In the genomic region with DNA sequence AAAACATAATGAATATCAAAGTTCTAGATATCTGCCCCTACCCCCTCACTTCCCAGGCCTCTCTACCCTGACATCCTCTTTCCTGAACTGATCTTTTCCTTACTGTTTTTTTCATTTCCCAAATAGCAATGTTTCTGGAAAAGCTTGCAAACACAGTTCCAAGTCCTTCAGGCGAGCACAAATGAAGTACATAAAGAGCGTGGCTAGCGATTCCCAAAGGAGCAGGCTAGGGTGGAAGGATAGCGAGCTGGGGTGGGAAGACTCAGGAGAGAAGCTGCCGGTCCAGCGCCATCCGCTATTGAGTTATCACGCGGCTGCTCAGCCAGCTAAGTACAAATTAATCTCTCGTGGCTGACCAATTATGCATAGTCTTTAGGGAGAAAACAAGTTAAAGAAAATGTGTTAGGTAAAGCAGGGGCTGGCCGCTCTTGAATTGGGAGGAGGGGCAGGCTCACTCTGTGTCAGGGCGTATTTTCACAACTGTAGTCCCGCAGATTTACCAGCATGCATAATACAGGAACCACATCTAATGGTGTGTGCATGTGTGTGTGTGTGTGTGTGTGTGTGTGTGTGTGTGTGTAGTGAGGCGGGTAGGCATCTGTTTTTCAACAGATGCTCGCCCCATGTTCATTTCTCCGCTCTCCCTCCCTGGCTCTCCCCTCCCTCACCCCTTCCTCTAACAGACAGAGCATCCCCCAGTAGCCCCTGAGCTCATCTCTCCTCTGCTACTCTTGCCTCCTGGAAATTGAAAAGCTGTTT, we compare ENCODE assay signal across 11 mouse cellular contexts.
DNase-seq lines count a peak whose midpoint lies in the region; ATAC-seq and TF ChIP-seq lines count a peak whose summit lies in the region.
"Had no signal": no experiment of that assay in that cellular context is flagged by ENCODE, and none has a peak within 500 bp of the region (broad histone marks: within the 10 kb centered on the region; RNA-seq: fewer than 3 reads in every experiment).

No protein-coding gene starts in this region.

- no peak overlapping the region for H3K27ac ChIP-seq in hindbrain, embryonic 12.5 days
- peak overlapping the region; percentile 28; the same call in 1 of the 2 replicates for H3K27ac ChIP-seq in neural tube, embryonic 13.5 days (replicated peaks)
- H3K27ac ChIP-seq in stomach, postnatal 0 days (replicated peaks) = no peak overlapping the region
- no peak overlapping the region for H3K27ac ChIP-seq in thymus, adult 2 months (ENCODE audit: control insufficient read depth, insufficient read depth, low read length)
- H3K27ac ChIP-seq: liver, embryonic 14.5 days had no signal

- no peaks in the 10 kb centered on the region for H3K9me3 ChIP-seq in hindbrain, embryonic 12.5 days (replicated peaks)
- no peaks in the 10 kb centered on the region for H3K9me3 ChIP-seq in neural tube, embryonic 13.5 days
- H3K9me3 ChIP-seq in stomach, postnatal 0 days (ENCODE audit: control insufficient read depth, low read length) = no peaks in the 10 kb centered on the region

- no peak overlapping the region for H3K4me2 ChIP-seq in hindbrain, embryonic 12.5 days (replicated peaks)
- H3K4me2 ChIP-seq in neural tube, embryonic 13.5 days = peak overlapping the region; percentile 36
- H3K4me2 ChIP-seq in stomach, postnatal 0 days (replicated peaks; ENCODE audit: low read depth) = no peak overlapping the region

- no peaks in the 10 kb centered on the region for H3K36me3 ChIP-seq in hindbrain, embryonic 12.5 days
- H3K36me3 ChIP-seq in neural tube, embryonic 13.5 days = no peaks in the 10 kb centered on the region
- no peaks in the 10 kb centered on the region for H3K36me3 ChIP-seq in stomach, postnatal 0 days (ENCODE audit: control insufficient read depth, insufficient read depth, low read length)
- H3K36me3 ChIP-seq in thymus, adult 2 months (ENCODE audit: control insufficient read depth, insufficient read depth, low read length) = no peaks in the 10 kb centered on the region

- no peak for ATAC-seq in cerebellum, adult (ENCODE audit: insufficient number of reproducible peaks, low FRiP score, low TSS enrichment)
- peak; percentile 54; the same call in 1 of the 2 replicates for ATAC-seq in hindbrain, embryonic 12.5 days (ENCODE audit: low FRiP score)
- ATAC-seq in neural tube, embryonic 13.5 days (ENCODE audit: low read depth) = peak; percentile 73
- ATAC-seq in stomach, postnatal 0 days (ENCODE audit: low FRiP score, low TSS enrichment) = no peak
- ATAC-seq: activated CD4-positive, CD25-positive, alpha-beta regulatory T cell, adult 4 months had no signal

- peaks cover 17% of the 10 kb centered on the region for H3K4me1 ChIP-seq in hindbrain, embryonic 12.5 days
- peaks cover 37% of the 10 kb centered on the region for H3K4me1 ChIP-seq in neural tube, embryonic 13.5 days (replicated peaks)
- H3K4me1 ChIP-seq in stomach, postnatal 0 days (replicated peaks; ENCODE audit: control insufficient read depth, insufficient read depth) = no peaks in the 10 kb centered on the region
- H3K4me1 ChIP-seq in thymus, adult 2 months (replicated peaks; ENCODE audit: control insufficient read depth, insufficient read depth, low read length) = no peaks in the 10 kb centered on the region

- no peaks in the 10 kb centered on the region for H3K27me3 ChIP-seq in hindbrain, embryonic 12.5 days
- no peaks in the 10 kb centered on the region for H3K27me3 ChIP-seq in neural tube, embryonic 13.5 days
- no peaks in the 10 kb centered on the region for H3K27me3 ChIP-seq in stomach, postnatal 0 days (ENCODE audit: control insufficient read depth, insufficient read depth, low read length)
- no peaks in the 10 kb centered on the region for H3K27me3 ChIP-seq in thymus, adult 2 months (ENCODE audit: control insufficient read depth, insufficient read depth, low read length)

- H3K4me3 ChIP-seq in hindbrain, embryonic 12.5 days = no peak overlapping the region
- no peak overlapping the region for H3K4me3 ChIP-seq in neural tube, embryonic 13.5 days
- no peak overlapping the region for H3K4me3 ChIP-seq in stomach, postnatal 0 days (ENCODE audit: low read depth, low read length)
- H3K4me3 ChIP-seq in thymus, adult 2 months (ENCODE audit: control insufficient read depth, insufficient read depth, low read length) = no peak overlapping the region

- 59% methylated on average over 15 of the region's 16 CpGs for WGBS in hindbrain, embryonic 12.5 days
- WGBS in neural tube, embryonic 13.5 days = 34% methylated on average over 13 of the region's 16 CpGs
- WGBS in stomach, postnatal 0 days = 80% methylated on average over 15 of the region's 16 CpGs
- WGBS in thymus, adult 2 months = 89% methylated on average over 16 of the region's 16 CpGs

- intact Hi-C loops in heart, postnatal 14 days (cut with DNase I) = no loop called here
- intact Hi-C loops in heart, postnatal 25 days (cut with DNase I) = no loop called here

- no peak overlapping the region for H3K9ac ChIP-seq in hindbrain, embryonic 12.5 days
- no peak overlapping the region for H3K9ac ChIP-seq in neural tube, embryonic 13.5 days
- H3K9ac ChIP-seq in stomach, postnatal 0 days (ENCODE audit: low read length) = no peak overlapping the region
- H3K9ac ChIP-seq: liver, embryonic 14.5 days had no signal

- TF ChIP-seq EP300 in stomach, postnatal 0 days (optimal IDR thresholded peaks at IDR 0.05) = no peak

- DNase-seq in cerebellum, postnatal 10 days = peak; percentile 36 to 43
- DNase-seq in heart, postnatal 14 days = peak; percentile 11 to 22
- no peak for DNase-seq in heart, postnatal 25 days (ENCODE audit: low spot score)
- DNase-seq in stomach, postnatal 0 days (ENCODE audit: low spot score) = no peak
- no peak for DNase-seq in thymus, adult 2 months
- DNase-seq: kidney, postnatal 14 days had no signal

- no peak for TF ChIP-seq CTCF in stomach, postnatal 0 days (IDR thresholded peaks at IDR 0.05; ENCODE audit: low read depth)
- no peak for TF ChIP-seq CTCF in thymus, adult 2 months (IDR thresholded peaks at IDR 0.05; ENCODE audit: borderline replicate concordance, control insufficient read depth, extremely low read depth, insufficient read depth, low read length, poor library complexity)

- TF ChIP-seq POLR2A in thymus, adult 2 months (IDR thresholded peaks at IDR 0.05; ENCODE audit: control insufficient read depth, extremely low read depth, insufficient read depth, low read length, poor library complexity) = no peak

Comparison
In these comparisons a context has a peak if more than half of its experiments do, and no peak if none do; other contexts are left out.
1. DNase-seq: peak in cerebellum, postnatal 10 days (2 of 2) and heart, postnatal 14 days (2 of 2); none in heart, postnatal 25 days (single experiment), stomach, postnatal 0 days (single experiment) and thymus, adult 2 months (single experiment).
2. ATAC-seq: peak in hindbrain, embryonic 12.5 days (single experiment) and neural tube, embryonic 13.5 days (single experiment); none in cerebellum, adult (single experiment) and stomach, postnatal 0 days (single experiment).